Mouse (Mus musculus): ENCODE data around the gene Vil1. TPM values are rescaled to one million over a fixed set of nuclear protein-coding genes. Genes with fewer than 3 reads are reported as not detected.
A peak's percentile ranks its signal among the peaks of the same experiment; 100 is the strongest.

Vil1 gene
- polyA plus RNA-seq, 1 experiment from 2014 or later = 0.28 TPM

DNA sequence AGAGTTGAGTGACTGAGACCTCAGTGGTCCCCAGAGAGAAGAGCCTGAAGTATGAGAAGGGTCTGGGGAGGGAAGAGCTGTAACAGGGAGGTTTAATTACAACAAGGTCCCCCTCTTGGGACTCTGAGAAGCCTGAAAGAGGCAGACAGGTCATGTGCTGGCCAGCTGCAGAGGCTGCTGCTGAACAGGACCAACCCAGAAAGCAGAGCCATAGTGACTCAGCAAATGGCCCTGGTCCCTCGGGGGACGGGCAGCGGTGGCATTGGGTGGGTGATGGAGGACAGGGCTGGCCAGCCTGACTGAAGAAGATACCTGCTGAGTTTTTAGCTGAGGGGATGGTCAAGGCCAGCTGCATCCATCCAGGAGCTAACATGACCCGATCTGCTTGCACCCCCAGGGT lies 32.8 kb upstream of the Vil1 start:
- Histone ChIP-seq H3K4me2 (replicated peaks) (no peak overlapping the region), H3K4me1 (no peaks in the 10 kb centered on the region), H3K27me3 (no peaks in the 10 kb centered on the region), H3K9me3 (no peaks in the 10 kb centered on the region), H3K36me3 (no peaks in the 10 kb centered on the region), H3K4me3 (no peak overlapping the region), H3K27ac (replicated peaks) (no peak overlapping the region), H3K9ac (replicated peaks) (no peak overlapping the region)
- no peak for ATAC-seq (ENCODE audit: low FRiP score, low read depth)
- WGBS = 84% methylated on average over 4 of the region's 4 CpGs

DNA sequence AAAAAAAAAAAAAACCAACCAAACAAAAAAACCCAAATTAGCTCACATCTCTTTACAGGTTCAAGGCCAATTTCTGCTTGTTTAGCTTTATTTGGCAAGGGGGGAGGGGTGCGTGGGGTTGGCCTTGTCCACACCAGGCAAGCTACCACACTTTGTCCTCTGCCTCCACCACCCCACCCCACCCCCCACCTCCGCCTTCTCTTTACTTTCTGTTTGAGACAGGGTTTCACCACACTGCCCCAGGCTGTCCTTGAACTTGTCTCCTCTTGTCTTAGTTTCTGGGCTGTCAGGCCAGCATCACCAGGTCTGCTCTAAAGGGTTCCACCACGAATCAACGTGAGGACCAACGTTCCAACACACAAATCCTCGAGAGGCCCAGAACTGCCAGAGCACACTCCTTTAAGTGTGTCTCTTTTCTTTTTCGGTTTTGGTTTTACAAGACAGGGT lies 30.1 kb upstream of the Vil1 start:
- H3K4me3 ChIP-seq = no peak overlapping the region
- WGBS = 91% methylated on average over 7 of the region's 7 CpGs
- ATAC-seq (ENCODE audit: low FRiP score, low read depth) = no peak

DNA sequence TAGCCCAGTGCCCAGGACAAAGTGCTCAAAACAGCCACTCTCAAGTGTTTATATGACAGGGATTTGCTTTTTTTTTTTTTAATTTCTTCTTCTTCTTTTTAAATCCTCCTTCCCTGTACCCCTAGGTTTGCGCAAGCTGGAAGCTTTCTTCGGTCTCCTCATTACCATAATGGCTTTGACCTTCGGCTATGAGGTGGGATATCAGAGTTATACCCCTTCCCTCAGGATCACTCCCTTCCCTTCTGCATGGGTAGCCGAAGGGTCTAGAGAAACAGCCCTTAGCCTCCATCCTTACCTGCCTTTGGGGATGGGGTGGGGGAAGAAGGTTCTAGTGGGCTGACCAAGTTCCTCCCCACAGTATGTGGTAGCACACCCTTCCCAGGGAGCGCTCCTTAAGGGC lies 28.7 kb upstream of the Vil1 start:
- Histone ChIP-seq H3K9ac (replicated peaks) (no peak overlapping the region), H3K27ac (replicated peaks) (no peak overlapping the region), H3K4me2 (replicated peaks) (no peak overlapping the region), H3K4me3 (no peak overlapping the region), H3K9me3 (no peaks in the 10 kb centered on the region), H3K4me1 (no peaks in the 10 kb centered on the region), H3K27me3 (no peaks in the 10 kb centered on the region), H3K36me3 (no peaks in the 10 kb centered on the region)
- ATAC-seq (ENCODE audit: low FRiP score, low read depth) = no peak
- WGBS = 94% methylated on average over 5 of the region's 5 CpGs

More for the DNA sequence above, 30.1 kb upstream of the Vil1 start:
- no peak overlapping the region for H3K27ac ChIP-seq (replicated peaks)
- no peaks in the 10 kb centered on the region for H3K36me3 ChIP-seq
- H3K4me2 ChIP-seq (replicated peaks) = no peak overlapping the region
- no peaks in the 10 kb centered on the region for H3K27me3 ChIP-seq
- H3K9me3 ChIP-seq = no peaks in the 10 kb centered on the region
- H3K9ac ChIP-seq (replicated peaks) = no peak overlapping the region
- no peaks in the 10 kb centered on the region for H3K4me1 ChIP-seq

DNA sequence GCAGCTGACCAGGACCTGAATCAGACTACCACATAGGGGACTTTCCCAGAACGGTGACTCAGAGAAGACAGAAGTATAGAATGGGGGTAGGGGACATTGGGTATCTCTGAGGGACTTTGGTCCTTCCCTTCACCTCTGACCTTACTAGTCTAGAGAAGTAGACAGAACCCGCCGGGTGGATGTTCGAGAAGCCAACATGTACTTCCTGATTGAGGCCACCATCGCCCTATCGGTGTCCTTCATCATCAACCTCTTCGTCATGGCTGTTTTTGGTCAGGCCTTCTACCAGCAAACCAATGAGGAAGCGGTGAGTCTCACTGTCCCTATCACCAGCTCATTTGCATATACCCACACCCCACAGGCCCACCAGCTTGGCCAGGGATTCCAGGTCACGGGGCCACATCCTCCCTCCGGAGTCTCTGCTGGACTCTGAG lies 27.6 kb upstream of the Vil1 start:
- WGBS = 88% methylated on average over 10 of the region's 10 CpGs

DNA sequence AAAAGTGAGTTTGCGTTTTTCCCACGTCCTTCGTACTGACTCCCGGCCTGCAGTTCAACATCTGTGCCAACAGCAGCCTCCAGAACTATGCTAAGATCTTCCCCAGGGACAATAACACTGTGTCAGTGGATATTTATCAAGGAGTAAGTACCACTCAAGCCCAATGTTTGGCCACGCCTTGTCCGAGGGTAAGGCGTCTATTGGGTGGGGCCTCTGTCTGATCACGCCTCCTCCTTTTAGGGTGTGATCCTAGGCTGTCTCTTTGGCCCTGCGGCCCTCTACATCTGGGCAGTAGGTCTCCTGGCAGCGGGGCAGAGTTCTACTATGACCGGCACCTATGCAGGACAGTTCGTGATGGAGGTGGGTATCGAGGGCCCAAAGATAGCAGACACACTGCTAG lies 25.8 kb upstream of the Vil1 start:
- no peak overlapping the region for H3K9ac ChIP-seq (replicated peaks)

More for the DNA sequence above, 27.6 kb upstream of the Vil1 start:
- Histone ChIP-seq H3K27me3 (no peaks in the 10 kb centered on the region), H3K27ac (replicated peaks) (no peak overlapping the region), H3K9ac (replicated peaks) (no peak overlapping the region), H3K4me1 (peaks cover 2% of the 10 kb centered on the region; the same call in 1 of the 2 replicates), H3K4me3 (no peak overlapping the region), H3K36me3 (no peaks in the 10 kb centered on the region), H3K9me3 (no peaks in the 10 kb centered on the region), H3K4me2 (replicated peaks) (no peak overlapping the region)
- no peak for ATAC-seq (ENCODE audit: low FRiP score, low read depth)

DNA sequence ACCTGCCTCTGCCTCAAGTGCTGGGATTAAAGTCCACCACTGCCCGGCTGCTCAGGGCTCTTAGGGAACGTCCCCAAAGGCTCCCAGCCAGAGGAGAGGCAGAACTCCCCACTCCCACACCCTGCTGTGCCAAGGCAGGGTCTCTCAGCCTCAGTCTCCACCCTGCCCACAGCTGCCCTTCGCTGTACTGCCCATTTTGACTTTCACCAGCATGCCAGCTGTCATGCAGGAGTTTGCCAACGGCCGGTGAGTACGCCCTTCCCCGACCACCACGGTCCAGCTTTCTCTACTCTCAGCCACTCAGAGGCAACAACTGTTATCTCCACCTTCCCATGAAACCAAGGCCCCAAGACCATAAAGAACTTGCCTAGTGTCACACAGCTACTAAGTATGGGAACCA lies 24.7 kb upstream of the Vil1 start:
- H3K9me3 ChIP-seq = no peaks in the 10 kb centered on the region
- no peaks in the 10 kb centered on the region for H3K36me3 ChIP-seq
- peaks cover 15% of the 10 kb centered on the region for H3K27me3 ChIP-seq
- H3K4me1 ChIP-seq = peaks cover 9% of the 10 kb centered on the region
- H3K9ac ChIP-seq (replicated peaks) = no peak overlapping the region
- WGBS = 83% methylated on average over 8 of the region's 8 CpGs
- H3K4me2 ChIP-seq (replicated peaks) = no peak overlapping the region
- no peak for ATAC-seq (ENCODE audit: low FRiP score, low read depth)
- H3K4me3 ChIP-seq = no peak overlapping the region
- no peak overlapping the region for H3K27ac ChIP-seq (replicated peaks)

More for the DNA sequence above, 25.8 kb upstream of the Vil1 start:
- ATAC-seq (ENCODE audit: low FRiP score, low read depth) = no peak
- H3K27ac ChIP-seq (replicated peaks) = no peak overlapping the region
- no peaks in the 10 kb centered on the region for H3K36me3 ChIP-seq
- no peak overlapping the region for H3K4me3 ChIP-seq
- H3K9me3 ChIP-seq = no peaks in the 10 kb centered on the region
- 89% methylated on average over 13 of the region's 13 CpGs for WGBS
- H3K27me3 ChIP-seq = peaks cover 4% of the 10 kb centered on the region
- H3K4me2 ChIP-seq (replicated peaks) = no peak overlapping the region
- H3K4me1 ChIP-seq = peaks cover 9% of the 10 kb centered on the region

DNA sequence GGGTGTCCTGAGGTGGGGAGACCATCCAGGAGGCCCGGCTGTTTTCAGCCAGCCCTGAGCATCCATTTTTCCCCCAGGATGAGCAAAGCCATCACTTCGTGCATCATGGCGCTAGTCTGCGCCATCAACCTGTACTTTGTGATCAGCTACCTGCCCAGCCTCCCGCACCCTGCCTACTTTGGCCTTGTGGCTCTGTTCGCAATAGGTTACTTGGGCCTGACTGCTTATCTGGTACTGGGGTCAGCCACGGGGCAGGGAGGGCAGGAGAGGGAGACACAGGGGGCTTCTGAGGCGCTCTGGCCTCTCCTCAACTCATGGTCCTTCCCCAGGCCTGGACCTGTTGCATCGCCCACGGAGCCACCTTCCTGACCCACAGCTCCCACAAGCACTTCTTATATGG lies 24.1 kb upstream of the Vil1 start:
- no peak overlapping the region for H3K4me3 ChIP-seq
- WGBS = 92% methylated on average over 10 of the region's 10 CpGs

DNA sequence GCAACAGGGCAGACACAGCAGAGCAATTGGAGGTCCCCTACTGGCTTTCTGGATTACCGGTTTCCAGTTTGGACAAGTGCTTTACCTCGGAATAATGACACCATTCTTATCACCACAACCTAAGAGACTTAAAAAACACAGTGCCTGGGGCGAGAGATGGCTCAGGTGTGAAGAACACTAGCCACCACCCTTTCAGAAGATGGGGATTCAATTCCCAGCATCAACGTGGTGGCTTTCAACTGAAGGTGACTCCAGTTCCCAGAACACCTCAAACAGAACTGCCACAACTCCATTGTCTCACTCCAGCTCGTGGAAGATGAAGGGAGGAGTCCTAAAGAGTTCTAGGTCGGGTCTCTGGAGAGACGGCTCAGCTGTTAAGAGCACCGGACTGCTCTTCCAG lies 23.6 kb upstream of the Vil1 start:
- 88% methylated on average over 8 of the region's 8 CpGs for WGBS
- ATAC-seq (ENCODE audit: low FRiP score, low read depth) = no peak
- no peak overlapping the region for H3K9ac ChIP-seq (replicated peaks)

More for the DNA sequence above, 24.1 kb upstream of the Vil1 start:
- Histone ChIP-seq H3K27ac (replicated peaks) (no peak overlapping the region), H3K9ac (replicated peaks) (no peak overlapping the region), H3K27me3 (peaks cover 21% of the 10 kb centered on the region), H3K36me3 (no peaks in the 10 kb centered on the region), H3K4me2 (replicated peaks) (no peak overlapping the region), H3K4me1 (peaks cover 13% of the 10 kb centered on the region), H3K9me3 (no peaks in the 10 kb centered on the region)
- no peak for ATAC-seq (ENCODE audit: low FRiP score, low read depth)

DNA sequence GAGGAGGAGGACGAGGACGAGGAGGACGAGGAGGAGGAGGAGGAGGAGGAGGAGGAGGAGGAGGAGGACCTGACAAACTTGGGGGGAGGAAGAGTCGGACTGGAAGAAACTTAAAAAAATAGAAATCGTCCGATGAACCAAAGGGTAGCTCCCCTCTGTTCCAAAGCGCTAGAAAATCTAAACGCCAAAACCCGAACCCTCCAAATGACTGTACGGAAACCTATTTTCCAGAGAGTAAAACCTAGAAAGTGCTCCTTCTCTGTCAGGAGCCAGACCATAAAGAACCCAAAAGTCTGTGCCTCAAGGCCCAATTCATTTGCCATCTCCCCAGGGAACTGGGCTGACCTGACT lies 22.8 kb upstream of the Vil1 start:
- Histone ChIP-seq H3K27me3 (peaks cover 29% of the 10 kb centered on the region), H3K4me3 (peak overlapping the region; percentile 75), H3K9ac (replicated peaks) (peak overlapping the region; percentile 63), H3K4me2 (replicated peaks) (peak overlapping the region; percentile 70), H3K9me3 (no peaks in the 10 kb centered on the region), H3K36me3 (no peaks in the 10 kb centered on the region), H3K4me1 (peaks cover 20% of the 10 kb centered on the region), H3K27ac (replicated peaks) (peak overlapping the region; percentile 93)
- 59% methylated on average over 7 of the region's 10 CpGs for WGBS
- no peak; the same call in 1 of the 2 replicates for ATAC-seq (ENCODE audit: low FRiP score, low read depth)

More for the DNA sequence above, 23.6 kb upstream of the Vil1 start:
- H3K36me3 ChIP-seq = no peaks in the 10 kb centered on the region
- peaks cover 25% of the 10 kb centered on the region for H3K27me3 ChIP-seq
- H3K4me3 ChIP-seq = no peak overlapping the region
- no peaks in the 10 kb centered on the region for H3K9me3 ChIP-seq
- H3K27ac ChIP-seq (replicated peaks) = no peak overlapping the region
- no peak overlapping the region for H3K4me2 ChIP-seq (replicated peaks)
- H3K4me1 ChIP-seq = peaks cover 18% of the 10 kb centered on the region

DNA sequence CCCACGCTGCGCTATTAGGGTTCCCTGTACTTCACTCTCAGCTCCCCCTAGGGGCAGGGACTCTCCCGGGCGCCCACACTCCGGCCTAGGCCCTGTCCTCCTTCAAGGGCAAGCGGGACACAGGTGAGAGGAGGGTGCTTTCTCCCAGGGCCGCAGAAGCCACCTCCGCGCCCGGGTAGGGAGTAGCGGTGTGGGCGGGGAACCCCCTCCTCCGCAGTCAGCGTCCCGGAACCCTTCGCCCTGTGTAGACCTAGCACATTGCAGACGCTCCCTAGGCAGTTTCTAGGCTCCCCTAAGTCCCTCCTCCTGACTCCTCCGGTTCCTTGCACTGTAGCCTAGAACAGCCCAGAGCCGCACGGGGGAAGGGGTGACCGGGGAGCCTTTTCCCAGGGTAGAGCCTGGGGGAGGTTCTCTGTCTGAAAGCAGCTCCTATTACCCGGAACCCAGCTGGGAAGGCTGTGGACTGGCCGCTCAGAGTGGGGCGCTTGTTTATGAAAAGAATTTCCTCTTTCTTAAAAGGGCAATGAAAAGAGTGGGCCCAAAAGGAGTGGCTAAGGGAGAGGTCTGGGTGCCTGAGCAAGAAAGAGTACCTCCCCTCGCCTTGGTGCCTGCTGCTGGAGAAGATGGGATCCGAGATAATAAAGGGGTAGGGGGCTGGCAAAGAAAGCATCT lies 22.3 kb upstream of the Vil1 start:
- WGBS = under 1% methylated on average over 26 of the region's 26 CpGs
- peak; percentile 87 for ATAC-seq (ENCODE audit: low FRiP score, low read depth)
- H3K36me3 ChIP-seq = no peaks in the 10 kb centered on the region
- H3K9ac ChIP-seq (replicated peaks) = peak overlapping the region; percentile 63
- peak overlapping the region; percentile 93 for H3K27ac ChIP-seq (replicated peaks)
- peaks cover 29% of the 10 kb centered on the region for H3K27me3 ChIP-seq
- H3K4me3 ChIP-seq = peak overlapping the region; percentile 75
- H3K4me2 ChIP-seq (replicated peaks) = peak overlapping the region; percentile 70
- H3K4me1 ChIP-seq = peaks cover 20% of the 10 kb centered on the region
- H3K9me3 ChIP-seq = no peaks in the 10 kb centered on the region

DNA sequence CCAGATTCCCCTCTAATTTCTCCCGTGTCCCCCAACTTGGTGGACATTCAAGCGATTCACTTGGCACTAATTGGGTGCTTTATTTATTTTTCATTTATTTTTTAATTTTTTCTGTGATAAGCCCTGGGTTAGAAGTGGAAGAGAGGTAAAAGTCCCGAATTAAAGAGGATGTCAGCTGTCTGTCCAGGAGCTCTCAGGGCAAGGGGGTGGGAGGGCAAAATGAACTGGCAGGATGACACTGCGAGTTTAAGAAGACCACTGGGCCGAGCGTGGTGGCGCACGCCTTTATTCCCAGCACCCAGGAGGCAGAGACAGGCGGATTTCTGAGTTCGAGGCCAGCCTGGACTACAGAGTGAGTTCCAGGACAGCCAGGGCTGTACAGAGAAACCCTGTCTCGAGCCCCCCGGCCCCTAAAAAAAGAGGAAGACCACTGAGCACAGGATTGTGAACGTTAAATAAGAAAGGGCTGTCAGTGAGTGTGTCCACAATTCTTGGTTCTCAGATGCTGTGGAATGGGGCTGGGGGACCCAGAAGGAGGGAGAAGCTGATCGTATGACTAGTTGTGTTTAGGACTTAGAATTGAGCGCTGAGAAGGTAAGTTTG lies 21.7 kb upstream of the Vil1 start:
- Histone ChIP-seq H3K4me2 (replicated peaks) (peak overlapping the region; percentile 70), H3K9me3 (no peaks in the 10 kb centered on the region), H3K36me3 (no peaks in the 10 kb centered on the region), H3K9ac (replicated peaks) (0 out of 2 replicates have a peak overlapping the region, but pooled peaks have one; percentile 11), H3K27me3 (peaks cover 29% of the 10 kb centered on the region), H3K4me1 (peaks cover 25% of the 10 kb centered on the region), H3K27ac (replicated peaks) (peak overlapping the region; percentile 93), H3K4me3 (peak overlapping the region; percentile 75)
- 56% methylated on average over 15 of the region's 15 CpGs for WGBS
- no peak for ATAC-seq (ENCODE audit: low FRiP score, low read depth)

DNA sequence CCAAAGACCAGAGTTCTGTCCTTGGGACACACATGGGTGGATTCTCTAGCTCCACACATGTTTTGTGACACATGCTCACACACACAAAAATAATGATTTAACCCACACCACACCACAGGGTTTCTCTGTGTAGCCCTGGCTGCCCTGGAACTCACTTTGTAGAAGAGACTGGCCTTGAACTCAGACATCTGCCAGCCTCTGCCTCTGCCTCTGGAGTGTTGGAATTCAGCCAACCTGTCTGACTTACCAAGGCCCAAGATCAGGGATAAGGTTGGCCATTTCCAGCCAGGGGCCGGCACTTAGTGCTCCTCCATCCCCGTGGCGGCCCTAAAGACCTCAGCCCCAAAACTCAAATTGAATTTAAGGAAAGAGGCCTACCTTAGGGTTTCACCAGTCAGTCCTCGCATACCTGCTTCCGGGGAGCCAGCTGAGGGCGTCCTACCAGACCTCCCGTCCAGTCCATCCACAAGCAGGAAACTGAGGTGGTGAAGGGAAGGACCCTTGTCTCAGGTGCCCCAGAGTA lies 20.7 kb upstream of the Vil1 start:
- Histone ChIP-seq H3K36me3 (no peaks in the 10 kb centered on the region), H3K9me3 (no peaks in the 10 kb centered on the region), H3K9ac (replicated peaks) (no peak overlapping the region), H3K4me1 (peaks cover 34% of the 10 kb centered on the region), H3K4me2 (replicated peaks) (no peak overlapping the region), H3K27ac (replicated peaks) (no peak overlapping the region), H3K4me3 (no peak overlapping the region), H3K27me3 (peaks cover 29% of the 10 kb centered on the region)
- no peak for ATAC-seq (ENCODE audit: low FRiP score, low read depth)
- WGBS = 75% methylated on average over 7 of the region's 7 CpGs

All from midbrain, embryonic 12.5 days (tissue).